Mouse (Mus musculus): ENCODE data around the gene Cdcp1.

DNA sequence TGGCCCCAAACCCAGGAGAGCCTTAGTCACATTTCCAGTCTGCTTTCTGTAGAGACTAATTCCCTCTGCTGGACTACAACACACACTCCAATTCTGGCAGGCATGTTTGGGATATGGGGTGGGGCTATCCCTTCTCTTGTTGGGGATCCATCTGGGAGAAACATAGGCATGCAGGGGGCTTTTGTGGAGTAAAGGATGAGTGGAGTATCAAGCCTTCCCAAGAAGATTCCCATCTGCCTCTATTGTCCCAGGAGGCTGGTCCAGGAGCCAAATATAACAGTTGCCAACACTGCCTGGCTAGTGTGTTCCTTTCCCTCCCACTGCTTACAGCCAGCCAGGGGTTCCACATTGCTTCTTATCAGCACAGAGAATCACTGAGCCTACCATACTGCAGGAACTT lies 58.1 kb downstream of the Cdcp1 start:
- TF ChIP-seq POLR2A (IDR thresholded peaks at IDR 0.05; ENCODE audit: low read depth, low read length) (no peak), CTCF (conservative IDR thresholded peaks at IDR 0.05; ENCODE audit: insufficient read depth, insufficient read length, low read depth, low read length) (no peak)

All from kidney, adult 2 months (tissue).